Mouse (Mus musculus) gastrocnemius, adult 2 months (tissue): ENCODE measurements around the gene Acot8. TPM values are rescaled to one million over a fixed set of nuclear protein-coding genes. Genes with fewer than 3 reads are reported as not detected.

ENCODE experiments used
- DNase-seq: peaks from one replicate; pipeline ENCODE4 v3.0.0; 2022
- H3K27ac ChIP-seq: fragments of 200-600 bp; 2 replicates; pipeline ENCODE4 v1.8.1; 2022; ENCODE audit warnings: mild to moderate bottlenecking
- H3K4me3 ChIP-seq: fragments of 200-600 bp; 2 replicates; pipeline ENCODE4 v1.8.1; 2022; ENCODE audit warnings: mild to moderate bottlenecking, moderate library complexity
- CTCF ChIP-seq: fragments of 200-600 bp; IDR thresholded peaks from 2 replicates; pipeline ENCODE4 v1.8.1; 2022; ENCODE audit warnings: antibody characterized with exemption, mild to moderate bottlenecking, moderate library complexity
- intact Hi-C: fragments of 180-260 bp; cut with DNase I; formaldehyde crosslinking; loops from one replicate; pipeline ENCODE4 v1.15.1; 2025
- long read RNA-seq, 2 experiments: library from polyadenylated mRNA; stranded (forward); transcript quantifications; one replicate each; pipeline ENCODE4 v2.0.0; 2021
- total RNA-seq, 2 experiments: library from RNA; stranded (reverse); gene quantifications; 2 replicates each; pipeline ENCODE4 v1.2.3; 2021

Acot8 gene
- total RNA-seq: 1 to 10 TPM; 7.9 to 8.6 TPM
- long read RNA-seq, experiment 1, partial matches to known transcripts: 0 of 4 reads
- long read RNA-seq, experiment 1, other reads (novel, unspliced or antisense): 0 of 4 reads
- long read RNA-seq, experiment 2, transcript Acot8-202 (6 exons, 1,152 nt): major isoform, 8 of 11 reads
- long read RNA-seq, experiment 2, partial matches to known transcripts: 2 of 11 reads
- long read RNA-seq, experiment 2, other reads (novel, unspliced or antisense): 0 of 11 reads

GRCm38 (mm10) chr2:164804533-164805331 is at the start of gene Acot8, which contains the start of gene Zswim3:
Gene Acot8 (minus strand): TSS chr2:164804882.
Gene Zswim3 (plus strand): TSS chr2:164805098.
- Histone ChIP-seq H3K27ac (peak within 1 kb of the TSS; percentile 88), H3K4me3 (peak within 1 kb of the TSS; percentile 90)
- TF ChIP-seq CTCF: no peak
- intact Hi-C loops: no loop called here
- DNase-seq: peak; percentile 95

GRCm38 (mm10) chr2:164850061-164850460 is 45.4 kb upstream of the Acot8 start:
- Histone ChIP-seq H3K27ac (no peak overlapping the region), H3K4me3 (no peak overlapping the region)
- no peak for TF ChIP-seq CTCF
- no peak for DNase-seq
- intact Hi-C loops: no loop called here

- intact Hi-C loops: no loop called here
- Histone ChIP-seq H3K4me3 (no peak overlapping the region), H3K27ac (no peak overlapping the region)
- DNase-seq: no peak
- TF ChIP-seq CTCF: peak; percentile 60
Measured at GRCm38 (mm10) chr2:164845782-164846181, 41.1 kb upstream of the Acot8 start.

- H3K4me3 ChIP-seq: peak overlapping the region; percentile 75
- intact Hi-C loops: no loop called here
- TF ChIP-seq CTCF: no peak
- H3K27ac ChIP-seq: no peak overlapping the region
- DNase-seq: no peak
Measured at GRCm38 (mm10) chr2:164835164-164835563, 30.5 kb upstream of the Acot8 start.

GRCm38 (mm10) chr2:164834531-164834930 is 29.8 kb upstream of the Acot8 start:
- Histone ChIP-seq H3K4me3 (peak overlapping the region; percentile 75), H3K27ac (peak overlapping the region; percentile 95)
- intact Hi-C loops: no loop called here
- no peak for DNase-seq
- TF ChIP-seq CTCF: peak; percentile 10; the same call in 1 of the 2 replicates

GRCm38 (mm10) chr2:164833314-164833959 is 28.8 kb upstream of the Acot8 start, which contains the start of gene Neurl2:
Gene Neurl2 (minus strand): TSS chr2:164833456.
- peak within 1 kb of the TSS; percentile 95 for H3K27ac ChIP-seq
- intact Hi-C loops: loop anchor here (2.0 kb wide), 2 partner anchors 45 to 77 kb away; partner anchors contain the start of genes Pcif1 and Zfp335

GRCm38 (mm10) chr2:164832748-164833301 is 28.1 kb upstream of the Acot8 start, which contains the start of gene Ctsa:
Gene Ctsa (plus strand): TSS chr2:164832873.
- peak; percentile 88 for DNase-seq
- intact Hi-C loops: loop anchor here (2.0 kb wide), 2 partner anchors 46 to 78 kb away; partner anchors contain the start of genes Pcif1 and Zfp335
- Histone ChIP-seq H3K27ac (peak within 1 kb of the TSS; percentile 95), H3K4me3 (peak within 1 kb of the TSS; percentile 75)
- TF ChIP-seq CTCF: peak; percentile 75

More at GRCm38 (mm10) chr2:164833314-164833959, 28.8 kb upstream of the Acot8 start, which contains the start of gene Neurl2:
- peak within 1 kb of the TSS; percentile 75 for H3K4me3 ChIP-seq
- DNase-seq: peak; percentile 94
- peak; percentile 5; the same call in 1 of the 2 replicates for TF ChIP-seq CTCF

- TF ChIP-seq CTCF: no peak
- H3K4me3 ChIP-seq: peak overlapping the region; percentile 75
- intact Hi-C loops: loop anchor here (2.0 kb wide), 2 partner anchors 47 to 79 kb away; partner anchors contain the start of genes Pcif1 and Zfp335
- peak overlapping the region; percentile 95 for H3K27ac ChIP-seq
- DNase-seq: no peak
Measured at GRCm38 (mm10) chr2:164832032-164832747, 27.5 kb upstream of the Acot8 start.

- intact Hi-C loops: no loop called here
- TF ChIP-seq CTCF: no peak
- DNase-seq: no peak
- Histone ChIP-seq H3K4me3 (no peak overlapping the region), H3K27ac (no peak overlapping the region)
Measured at GRCm38 (mm10) chr2:164831029-164831428, 26.3 kb upstream of the Acot8 start.

GRCm38 (mm10) chr2:164829090-164829489 is 24.4 kb upstream of the Acot8 start:
- Histone ChIP-seq H3K27ac (no peak overlapping the region), H3K4me3 (no peak overlapping the region)
- TF ChIP-seq CTCF: no peak
- no peak for DNase-seq
- intact Hi-C loops: no loop called here

GRCm38 (mm10) chr2:164828437-164828836 is 23.8 kb upstream of the Acot8 start, which contains the start of gene Spata25:
Gene Spata25 (minus strand): TSS chr2:164828537.
- H3K27ac ChIP-seq: no peak within 1 kb of the TSS
- H3K4me3 ChIP-seq: no peak within 1 kb of the TSS
- TF ChIP-seq CTCF: no peak
- intact Hi-C loops: no loop called here
- DNase-seq: no peak
